Mouse (Mus musculus): ENCODE measurements around the gene Scnn1a.
A peak's percentile ranks its signal among the peaks of the same experiment; 100 is the strongest.

Scnn1a gene

DNA sequence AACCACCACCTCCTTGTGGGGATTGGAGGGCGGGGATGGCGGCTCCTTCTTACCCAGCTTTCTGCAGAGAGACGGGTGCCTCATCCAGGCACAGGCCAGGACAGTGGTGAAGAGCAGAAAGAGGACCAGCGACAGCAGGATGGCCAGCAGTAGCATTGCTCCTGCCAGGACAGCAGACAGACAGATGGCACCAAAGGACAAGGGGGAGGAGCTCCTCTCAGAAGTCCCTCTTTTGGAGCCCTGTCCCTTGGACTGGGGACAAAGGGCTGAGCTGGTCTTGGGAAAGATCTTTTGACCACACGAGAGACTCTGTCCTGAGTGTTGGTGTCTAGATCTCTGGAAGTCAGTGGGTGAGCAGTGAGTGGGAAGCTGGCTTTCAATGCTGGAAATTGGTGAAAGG lies 11.1 kb upstream of the Scnn1a start:
- no peak for DNase-seq (ENCODE audit: low spot score in 2 of 2)

- DNase-seq (ENCODE audit: low spot score in 2 of 2): no peak
Measured at GRCm38 (mm10) chr6:125312171-125312570, 8.3 kb upstream of the Scnn1a start.

DNA sequence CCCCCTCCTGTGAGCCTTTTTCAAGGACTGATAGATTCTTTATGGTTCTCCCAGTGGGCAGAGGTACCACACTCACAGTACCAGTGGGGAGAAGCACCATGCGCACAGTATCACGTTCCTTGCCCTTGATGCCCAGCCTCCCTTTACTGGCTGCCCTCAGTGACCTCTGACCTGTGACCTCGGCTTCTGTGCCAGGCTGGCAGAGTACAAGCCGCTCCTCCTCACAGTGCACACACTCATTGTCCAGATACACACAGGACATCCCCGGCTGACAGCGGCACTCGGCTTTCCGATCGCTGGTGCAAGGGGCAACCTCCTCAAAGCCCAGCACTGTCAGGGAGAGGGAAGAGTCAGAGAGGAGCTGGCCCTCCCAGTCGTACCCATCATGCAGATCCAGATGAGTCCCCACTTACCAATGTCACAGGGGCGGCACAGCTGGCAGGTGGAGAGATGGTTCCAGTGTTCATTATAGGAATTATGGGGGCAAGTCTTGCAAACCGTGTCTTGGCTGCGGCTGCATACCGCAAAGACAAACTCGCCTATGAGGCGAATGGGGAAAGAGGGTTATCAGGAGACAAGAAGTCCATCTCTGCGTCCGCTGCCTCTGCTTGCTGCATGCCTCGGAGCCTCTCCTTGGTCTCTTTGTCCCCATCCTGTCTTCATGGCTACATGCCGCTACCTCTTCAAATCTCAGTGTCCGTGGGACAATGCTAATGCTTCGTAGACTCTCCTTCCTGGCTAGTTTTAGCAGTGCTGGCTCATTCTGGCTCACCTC lies 7.7 kb upstream of the Scnn1a start:
- DNase-seq (ENCODE audit: low spot score in 2 of 2): no peak

- peak; percentile 16 to 23 for DNase-seq (ENCODE audit: low spot score in 2 of 2)
Measured at GRCm38 (mm10) chr6:125313546-125314230, 6.8 kb upstream of the Scnn1a start, which contains the start of gene Ltbr. Ltbr (minus strand) TSS chr6:125313885.

DNA sequence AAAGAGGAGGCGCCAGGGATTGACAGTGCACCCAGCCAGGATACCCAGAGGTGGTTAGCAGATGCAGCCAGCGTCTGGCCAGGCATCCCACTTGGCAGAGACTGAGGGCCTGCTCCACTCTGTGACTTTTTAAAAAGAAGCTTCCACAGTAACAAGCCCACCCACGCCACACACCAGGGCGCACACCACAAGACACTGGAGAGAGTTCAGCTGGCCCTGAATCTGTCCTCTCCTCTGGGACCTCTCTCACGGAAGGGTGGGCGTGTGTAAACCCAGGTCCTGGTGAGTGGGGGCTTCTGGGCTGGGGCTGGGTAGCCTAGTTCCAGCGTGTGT lies 6.3 kb upstream of the Scnn1a start:
- no peak for DNase-seq (ENCODE audit: low spot score in 2 of 2)

GRCm38 (mm10) chr6:125314746-125315145 lies 5.7 kb upstream of the Scnn1a start:
- no peak for DNase-seq (ENCODE audit: low spot score in 2 of 2)

DNA sequence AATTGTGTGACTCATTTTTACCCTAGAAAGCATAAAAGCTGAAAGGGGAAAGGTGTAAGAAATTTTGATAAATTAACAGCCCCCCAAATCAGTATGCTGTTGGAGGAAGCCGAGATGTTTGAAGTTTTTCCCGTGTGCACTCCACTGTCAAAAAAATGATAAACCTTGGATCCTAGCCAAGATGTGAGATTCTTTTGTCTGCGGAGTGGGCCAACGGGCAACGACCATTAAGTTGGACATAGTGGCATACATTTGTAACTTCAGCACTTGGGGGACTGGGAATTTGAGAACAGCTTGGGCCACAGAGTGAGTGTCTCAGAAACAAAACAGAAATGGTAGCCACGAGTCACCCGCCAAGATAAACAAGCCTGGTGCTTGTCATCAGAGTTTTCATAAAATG lies 3.4 kb upstream of the Scnn1a start:
- no peak for DNase-seq (ENCODE audit: low spot score in 2 of 2)

DNA sequence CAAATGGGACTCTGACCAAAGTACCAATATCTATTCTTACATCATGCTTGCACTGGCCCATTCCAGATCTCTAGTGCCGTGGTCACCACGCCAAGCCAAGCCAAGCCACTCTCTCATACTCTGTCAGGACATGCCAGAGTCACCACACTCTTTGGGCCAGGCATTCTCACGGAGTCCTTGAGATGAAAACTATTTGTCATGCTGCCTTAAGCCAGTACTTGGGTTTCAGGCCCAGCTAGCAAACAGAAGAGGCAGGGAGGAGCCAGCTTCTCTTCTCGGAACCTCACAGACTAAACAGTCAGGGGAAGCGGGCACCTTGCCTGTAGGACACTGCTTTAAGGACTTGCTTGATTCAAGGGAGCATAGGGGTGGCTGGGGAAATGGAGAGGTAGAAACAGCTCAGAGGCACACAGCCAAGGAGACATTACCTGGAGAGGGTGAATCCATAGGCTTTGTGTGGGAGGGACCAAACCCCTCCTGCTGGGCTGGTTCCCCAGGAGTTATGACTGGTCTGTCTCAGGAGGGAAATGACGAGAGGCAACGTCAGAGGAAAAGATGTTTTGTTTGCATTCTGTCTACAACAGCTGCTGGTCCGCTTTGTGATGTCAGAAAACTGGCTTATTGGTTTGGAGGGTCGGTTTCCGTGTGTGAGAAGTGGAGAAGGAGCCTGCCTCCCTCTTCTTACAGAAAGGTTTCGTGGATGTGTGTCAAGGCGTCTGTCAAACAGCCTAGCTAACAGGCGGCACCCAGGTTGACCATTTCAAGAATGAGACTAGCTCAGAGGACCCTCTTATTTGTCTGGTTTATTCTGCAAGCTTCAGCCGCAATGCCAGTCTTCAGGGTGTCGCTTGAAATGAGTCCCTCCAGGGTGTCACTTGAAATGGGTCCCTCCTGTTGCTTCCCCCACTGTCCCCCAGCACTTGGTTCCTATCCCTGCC lies 1.2 kb upstream of the Scnn1a start:
- DNase-seq (ENCODE audit: low spot score in 2 of 2): no peak

DNA sequence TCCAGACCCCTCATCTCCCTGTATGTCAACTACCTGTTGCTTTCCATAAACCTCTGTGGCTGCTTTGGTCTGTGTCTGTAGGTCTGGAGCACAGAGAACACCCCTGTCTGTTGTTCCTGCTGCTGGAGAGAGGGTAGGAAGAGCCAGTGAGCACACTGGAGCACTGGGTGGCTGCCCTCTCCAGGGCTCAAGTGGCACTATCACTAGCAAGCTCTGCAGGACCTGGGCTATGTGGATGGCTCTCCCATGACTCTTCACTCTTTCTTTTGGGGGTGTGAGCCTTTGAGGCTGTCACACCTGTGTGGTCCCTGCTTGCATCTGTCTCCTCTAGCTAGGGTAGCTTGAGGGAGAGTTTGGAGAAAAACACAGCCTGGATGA lies 551 bp upstream of the Scnn1a start:
- no peak for DNase-seq (ENCODE audit: low spot score in 2 of 2)

- DNase-seq (ENCODE audit: low spot score in 2 of 2): no peak
Measured at GRCm38 (mm10) chr6:125321114-125321855, 826 bp downstream of the Scnn1a start.

GRCm38 (mm10) chr6:125322794-125323193 lies 2.3 kb downstream of the Scnn1a start:
- DNase-seq (ENCODE audit: low spot score in 2 of 2): peak; percentile 27 to 34

GRCm38 (mm10) chr6:125323547-125323946 lies 3.1 kb downstream of the Scnn1a start:
- no peak for DNase-seq (ENCODE audit: low spot score in 2 of 2)

GRCm38 (mm10) chr6:125325337-125325736 lies 4.9 kb downstream of the Scnn1a start:
- DNase-seq (ENCODE audit: low spot score in 2 of 2): no peak

GRCm38 (mm10) chr6:125328243-125328642 lies 7.8 kb downstream of the Scnn1a start:
- no peak for DNase-seq (ENCODE audit: low spot score in 2 of 2)

GRCm38 (mm10) chr6:125330626-125331326 lies 10.3 kb downstream of the Scnn1a start:
- peak; percentile 65 to 68 for DNase-seq (ENCODE audit: low spot score in 2 of 2)

GRCm38 (mm10) chr6:125333112-125333899 lies 12.8 kb downstream of the Scnn1a start:
- DNase-seq (ENCODE audit: low spot score in 2 of 2): no peak

DNA sequence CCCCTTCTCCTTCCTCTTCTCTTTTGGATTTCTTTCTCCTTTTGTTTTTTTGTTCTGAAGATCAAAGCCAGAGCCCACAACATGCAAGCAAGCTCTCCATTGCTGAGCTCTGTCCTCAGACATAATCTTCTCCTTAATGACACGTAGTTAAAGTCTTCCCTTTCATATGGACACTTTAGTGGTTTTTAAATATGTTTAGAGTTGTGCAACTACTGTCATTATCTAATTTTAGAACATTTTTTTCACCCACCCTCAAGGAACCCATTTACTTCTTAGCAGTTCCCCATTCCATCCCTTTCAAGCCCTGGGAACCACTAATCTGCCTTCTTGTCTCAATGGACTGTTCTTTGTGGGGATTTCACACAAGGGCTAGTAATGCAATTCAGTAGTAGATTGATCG lies 13.9 kb downstream of the Scnn1a start:
- DNase-seq (ENCODE audit: low spot score in 2 of 2): no peak

DNA sequence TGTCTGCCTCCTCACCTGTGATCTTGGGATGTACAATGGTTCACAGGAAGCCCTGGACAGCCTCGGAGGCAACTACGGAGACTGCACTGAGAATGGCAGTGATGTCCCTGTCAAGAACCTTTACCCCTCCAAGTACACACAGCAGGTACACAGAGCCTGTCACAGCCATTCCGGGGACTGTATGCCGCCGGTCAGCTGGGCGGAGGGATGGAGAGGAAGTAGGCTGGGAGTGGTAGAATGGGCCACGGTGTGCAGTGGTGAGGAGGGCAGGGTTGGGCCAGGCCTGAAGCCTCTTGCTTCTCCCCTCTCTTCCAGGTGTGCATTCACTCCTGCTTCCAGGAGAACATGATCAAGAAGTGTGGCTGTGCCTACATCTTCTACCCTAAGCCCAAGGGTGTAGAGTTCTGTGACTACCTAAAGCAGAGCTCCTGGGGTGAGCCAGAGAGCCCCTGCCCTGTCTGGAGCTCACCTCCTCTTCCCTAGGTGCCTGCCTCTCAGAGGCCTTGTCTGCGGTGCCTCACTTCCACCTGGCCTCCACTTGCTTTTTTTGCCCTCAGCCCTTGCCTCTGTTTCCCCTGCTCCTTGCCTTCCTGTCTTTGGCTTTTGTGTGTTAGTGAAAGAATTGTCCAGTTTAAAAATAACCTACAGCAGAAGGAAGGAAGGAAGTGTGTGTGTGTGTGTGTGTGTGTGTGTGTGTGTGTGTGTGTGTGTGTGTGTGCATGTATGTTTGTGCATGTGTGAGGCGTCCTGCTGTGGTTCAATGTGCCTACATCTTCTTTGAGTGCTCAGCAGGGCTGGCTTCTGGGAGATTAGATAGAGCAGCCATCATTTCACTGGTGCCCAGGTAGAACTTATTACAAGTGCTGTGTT lies 18.6 kb downstream of the Scnn1a start:
- DNase-seq (ENCODE audit: low spot score in 2 of 2): no peak

- DNase-seq (ENCODE audit: low spot score in 2 of 2): no peak
Measured at GRCm38 (mm10) chr6:125340244-125340643, 19.8 kb downstream of the Scnn1a start.

All from right cerebral cortex, adult 2 months (tissue).